Mouse (Mus musculus) limb, embryonic 15.5 days (tissue): Measurements from ENCODE around the gene Gm15056. TPM values are rescaled to one million over a fixed set of nuclear protein-coding genes. Genes with fewer than 3 reads are reported as not detected.

Experiments used
- ATAC-seq: fragments of 200-750 bp; cut with Nextera tagmentation; 2 replicates; pipeline ENCODE4 v1.8.0; 2017; ENCODE audit warnings: low read depth, moderate TSS enrichment; ENCODE audit not compliant: insufficient number of reproducible peaks, low FRiP score, low TSS enrichment
- H3K27ac ChIP-seq: fragments of 300-500 bp; sonication (generic); 2 replicates; pipeline ENCODE4 v1.5.1; 2015; ENCODE audit warnings: moderate library complexity, mild to moderate bottlenecking, inconsistent platforms
- H3K27me3 ChIP-seq: fragments of 300-500 bp; sonication (generic); 2 replicates; pipeline ENCODE4 v1.6.1; 2015; ENCODE audit warnings: inconsistent platforms
- H3K36me3 ChIP-seq: fragments of 300-500 bp; sonication (generic); 2 replicates; pipeline ENCODE4 v1.6.1; 2015; ENCODE audit warnings: inconsistent platforms
- H3K4me1 ChIP-seq: fragments of 300-500 bp; sonication (generic); 2 replicates; pipeline ENCODE4 v1.6.1; 2015; ENCODE audit warnings: inconsistent platforms
- H3K4me2 ChIP-seq: fragments of 300-500 bp; sonication (generic); 2 replicates; pipeline ENCODE4 v1.6.1; 2015; ENCODE audit warnings: mild to moderate bottlenecking, inconsistent platforms
- H3K4me3 ChIP-seq: fragments of 300-500 bp; sonication (generic); 2 replicates; pipeline ENCODE4 v1.5.1; 2015; ENCODE audit warnings: mild to moderate bottlenecking, inconsistent platforms
- H3K9ac ChIP-seq: fragments of 300-500 bp; sonication (generic); 2 replicates; pipeline ENCODE4 v1.6.1; 2015; ENCODE audit warnings: inconsistent platforms
- H3K9me3 ChIP-seq: fragments of 300-500 bp; sonication (generic); 2 replicates; pipeline ENCODE4 v1.6.1; 2016; ENCODE audit warnings: inconsistent platforms
- WGBS: fragments of 180-500 bp; shearing (Covaris S2); methylation state at CpG from one replicate; pipeline ENCODE4 v1.1.7; 2015; 5-methylcytosine and 5-hydroxymethylcytosine counted together
- polyA plus RNA-seq: library from polyadenylated mRNA; unstranded; fragments of >200 nt; fragmentation: Nextera tagmentation; extraction: Ambion mirVana; gene quantifications from 2 replicates; pipeline ENCODE4 v1.2.1, GENCODE M21; 2015

Gene Gm15056
- not detected in 2 replicates for polyA plus RNA-seq

GRCm38 (mm10) chr8:20902527-20902926 is at the start of gene Gm15056:
Gene Gm15056, minus strand, starts transcription at chr8:20902627.
- Histone ChIP-seq H3K4me1 (no peaks in the 10 kb centered on the region), H3K4me2 (no peak within 1 kb of the TSS), H3K4me3 (no peak within 1 kb of the TSS), H3K9me3 (no peaks in the 10 kb centered on the region), H3K36me3 (no peaks in the 10 kb centered on the region), H3K9ac (no peak within 1 kb of the TSS), H3K27me3 (no peaks in the 10 kb centered on the region), H3K27ac (no peak within 1 kb of the TSS)
- no peak for ATAC-seq
- 49% methylated on average over 2 of the region's 2 CpGs for WGBS

- Histone ChIP-seq H3K4me1 (no peaks in the 10 kb centered on the region), H3K27ac (no peak within 1 kb of the TSS), H3K36me3 (no peaks in the 10 kb centered on the region), H3K4me2 (no peak within 1 kb of the TSS), H3K9ac (no peak within 1 kb of the TSS), H3K27me3 (no peaks in the 10 kb centered on the region), H3K9me3 (0 out of 2 replicates have a peak, but pooled peaks cover 3% of the 10 kb centered on the region), H3K4me3 (no peak within 1 kb of the TSS)
- WGBS: 79% methylated on average over 3 of the region's 3 CpGs
- no peak for ATAC-seq
These were observed 42.2 kb upstream of the Gm15056 start, which contains the start of gene AY761185 for GRCm38 (mm10) chr8:20944610-20945009. Gene AY761185, minus strand, starts transcription at chr8:20944710.

GRCm38 (mm10) chr8:20921971-20922370 is 19.5 kb upstream of the Gm15056 start, which contains the start of gene Gm6040:
Gene Gm6040, minus strand, starts transcription at chr8:20922071.
- no peak for ATAC-seq
- Histone ChIP-seq H3K27me3 (no peaks in the 10 kb centered on the region), H3K27ac (no peak within 1 kb of the TSS), H3K4me1 (no peaks in the 10 kb centered on the region), H3K9ac (no peak within 1 kb of the TSS), H3K4me2 (no peak within 1 kb of the TSS), H3K4me3 (no peak within 1 kb of the TSS), H3K9me3 (no peaks in the 10 kb centered on the region; the same call in 1 of the 2 replicates), H3K36me3 (no peaks in the 10 kb centered on the region)
- 70% methylated on average over 3 of the region's 3 CpGs for WGBS

GRCm38 (mm10) chr8:20912288-20912687 is 9.9 kb upstream of the Gm15056 start:
- 77% methylated on average over 1 of the region's 1 CpGs for WGBS
- H3K27ac ChIP-seq: no peak overlapping the region
- no peaks in the 10 kb centered on the region for H3K27me3 ChIP-seq
- H3K4me2 ChIP-seq: no peak overlapping the region
- H3K4me3 ChIP-seq: no peak overlapping the region
- H3K9me3 ChIP-seq: no peaks in the 10 kb centered on the region
- no peak for ATAC-seq
- no peaks in the 10 kb centered on the region for H3K4me1 ChIP-seq
- no peaks in the 10 kb centered on the region for H3K36me3 ChIP-seq
- no peak overlapping the region for H3K9ac ChIP-seq

- 62% methylated on average over 2 of the region's 2 CpGs for whole genome bisulfite sequencing
- Histone ChIP-seq H3K9ac (no peak overlapping the region), H3K36me3 (no peaks in the 10 kb centered on the region), H3K4me3 (no peak overlapping the region), H3K4me2 (no peak overlapping the region), H3K4me1 (no peaks in the 10 kb centered on the region), H3K27ac (no peak overlapping the region), H3K27me3 (no peaks in the 10 kb centered on the region), H3K9me3 (no peaks in the 10 kb centered on the region)
- no peak for ATAC-seq
These were observed 5.8 kb upstream of the Gm15056 start for GRCm38 (mm10) chr8:20908256-20908655.

- no peaks in the 10 kb centered on the region for H3K9me3 ChIP-seq
- WGBS: 92% methylated on average over 2 of the region's 2 CpGs
These were observed 4.7 kb upstream of the Gm15056 start for GRCm38 (mm10) chr8:20907119-20907518.

GRCm38 (mm10) chr8:20892369-20892768 is 10.1 kb downstream of the Gm15056 start, which contains the start of gene Defb33:
Gene Defb33, plus strand, starts transcription at chr8:20892669.
- Histone ChIP-seq H3K4me3 (no peak within 1 kb of the TSS), H3K4me1 (no peaks in the 10 kb centered on the region), H3K9me3 (no peaks in the 10 kb centered on the region), H3K27ac (no peak within 1 kb of the TSS), H3K9ac (no peak within 1 kb of the TSS), H3K27me3 (no peaks in the 10 kb centered on the region), H3K36me3 (no peaks in the 10 kb centered on the region), H3K4me2 (no peak within 1 kb of the TSS)
- no peak for ATAC-seq
- 77% methylated on average over 2 of the region's 2 CpGs for WGBS

More at GRCm38 (mm10) chr8:20907119-20907518, 4.7 kb upstream of the Gm15056 start:
- no peak overlapping the region for H3K27ac ChIP-seq
- no peak for ATAC-seq
- no peak overlapping the region for H3K9ac ChIP-seq
- H3K4me2 ChIP-seq: no peak overlapping the region
- no peaks in the 10 kb centered on the region for H3K4me1 ChIP-seq
- H3K27me3 ChIP-seq: no peaks in the 10 kb centered on the region
- H3K36me3 ChIP-seq: no peaks in the 10 kb centered on the region
- no peak overlapping the region for H3K4me3 ChIP-seq

GRCm38 (mm10) chr8:20874608-20875007 is 27.8 kb downstream of the Gm15056 start:
- Histone ChIP-seq H3K9ac (no peak overlapping the region), H3K27ac (no peak overlapping the region), H3K27me3 (no peaks in the 10 kb centered on the region), H3K4me2 (no peak overlapping the region), H3K4me1 (no peaks in the 10 kb centered on the region), H3K36me3 (no peaks in the 10 kb centered on the region), H3K9me3 (no peaks in the 10 kb centered on the region), H3K4me3 (no peak overlapping the region)
- no peak for ATAC-seq
- WGBS: 33% methylated on average over 6 of the region's 6 CpGs

Other genes starting within 250 kb of the Gm15056 start
- gene Defb33, start 10.0 kb downstream of the Gm15056 start, polyA plus RNA-seq: not detected in 2 replicates
- not detected in 2 replicates for gene Gm6040, start 19.4 kb upstream of the Gm15056 start, polyA plus RNA-seq
- gene AY761185, start 42.1 kb upstream of the Gm15056 start, polyA plus RNA-seq: not detected in 2 replicates
- not detected in 2 replicates for gene Defa21, start 122.9 kb upstream of the Gm15056 start, polyA plus RNA-seq
- gene Defa23, start 152.4 kb upstream of the Gm15056 start, polyA plus RNA-seq: not detected in 2 replicates
- gene Defa35, start 162.4 kb upstream of the Gm15056 start, polyA plus RNA-seq: not detected in 2 replicates
- not detected in 2 replicates for gene Defa25, start 181.8 kb upstream of the Gm15056 start, polyA plus RNA-seq
- not detected in 2 replicates for gene Gm14851, start 193.4 kb upstream of the Gm15056 start, polyA plus RNA-seq
- not detected in 2 replicates for gene Defa30, start 232.0 kb upstream of the Gm15056 start, polyA plus RNA-seq